Mouse (Mus musculus) skeletal muscle tissue, postnatal 0 days (tissue): ENCODE results near the gene Cep97. TPM values are rescaled to one million over a fixed set of nuclear protein-coding genes. Genes with fewer than 3 reads are reported as not detected.

Source experiments
- polyA plus RNA-seq: library from polyadenylated mRNA; unstranded; fragments of >200 nt; fragmentation: Nextera tagmentation; extraction: Ambion mirVana; gene quantifications from 2 replicates; pipeline ENCODE4 v1.2.1, GENCODE M21; 2015

Gene Cep97
- polyA plus RNA-seq, result 2.6 and 3.0 TPM in 2 replicates

DNA sequence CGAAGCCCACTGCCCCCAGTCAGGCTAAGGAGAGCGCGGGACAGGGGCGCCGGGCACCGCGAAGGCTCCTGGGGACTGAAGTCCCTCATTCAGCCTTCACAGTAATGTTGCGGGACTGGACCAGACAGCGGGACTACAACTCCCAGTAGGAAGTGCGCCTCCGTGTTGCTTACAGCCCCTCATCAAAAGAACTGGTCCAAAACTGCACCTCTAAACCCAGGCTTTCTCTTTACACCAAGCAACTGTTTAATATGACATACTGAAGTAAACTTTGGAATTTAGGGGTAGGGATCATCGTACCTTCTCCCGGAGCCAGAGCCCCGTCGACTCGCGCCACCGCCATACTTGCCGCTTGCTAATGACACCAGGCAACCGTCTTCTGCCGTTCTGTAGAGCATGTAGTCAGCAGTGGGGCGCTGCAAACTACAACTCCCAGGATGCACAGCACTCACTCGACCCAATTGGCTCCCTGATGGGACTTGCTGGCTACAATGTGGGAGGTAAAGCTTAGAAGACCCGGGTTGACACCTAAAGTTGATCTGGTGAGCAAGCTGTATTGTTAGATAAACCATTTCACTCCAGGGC, at the start of gene Cep97:
Gene Cep97, minus strand, starts transcription at position 403 of the 585 bp plus-strand sequence.

DNA sequence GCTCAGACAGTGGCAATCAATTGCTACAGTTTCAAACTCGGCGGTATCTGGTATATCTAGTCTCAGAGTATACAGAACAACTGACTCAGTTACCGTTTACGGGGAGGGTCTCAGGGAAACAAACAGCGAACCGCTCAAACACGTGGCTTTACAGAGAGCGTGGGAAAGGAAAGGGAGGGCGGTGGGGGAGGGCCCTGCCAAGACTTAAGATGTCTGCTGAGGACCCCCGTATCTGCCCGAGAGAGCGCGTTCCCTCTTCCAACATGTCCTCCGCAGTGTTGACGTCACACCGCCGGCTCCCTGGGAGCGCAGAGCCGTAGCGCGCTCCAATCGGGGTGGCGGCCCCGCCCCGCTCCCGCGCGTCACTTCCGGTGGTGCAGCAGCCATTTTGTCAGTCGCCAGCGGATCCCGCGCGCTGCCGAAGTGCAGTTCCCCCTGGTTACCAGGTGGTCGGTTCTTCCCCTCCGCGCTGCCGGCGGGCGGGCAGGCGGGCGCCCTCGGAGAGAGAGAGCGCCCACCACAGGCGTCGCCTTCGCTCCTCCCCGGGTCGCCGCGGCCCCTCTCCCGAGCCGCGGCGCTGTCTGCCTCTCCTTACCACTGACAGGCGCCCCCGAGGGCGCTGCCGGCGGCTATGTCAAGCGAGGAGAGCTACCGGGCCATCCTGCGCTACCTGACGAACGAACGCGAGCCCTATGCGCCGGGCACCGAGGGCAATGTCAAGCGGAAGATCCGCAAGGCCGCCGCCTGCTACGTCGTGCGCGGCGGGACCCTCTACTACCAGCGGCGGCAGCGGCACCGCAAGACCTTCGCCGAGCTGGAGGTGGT, 39.0 kb upstream of the Cep97 start, which contains the start of gene Zbtb11:
Gene Zbtb11, plus strand, starts transcription at position 453 of the 825 bp plus-strand sequence.

GRCm38 (mm10) chr16:55966212-55966871, 31.7 kb upstream of the Cep97 start, which contains the start of gene Rpl24:
Gene Rpl24, plus strand, starts transcription at chr16:55966275.

GRCm38 (mm10) chr16:55894893-55895650, 39.6 kb downstream of the Cep97 start, which contains the start of gene Nxpe3:
Gene Nxpe3, minus strand, starts transcription at chr16:55895285.

Other genes with a start within 250 kb of the Cep97 start
- 1.2 and 1.3 TPM in 2 replicates for gene Nfkbiz, start 96.0 kb downstream of the Cep97 start, polyA plus RNA-seq
- gene Nxpe3, start 39.6 kb downstream of the Cep97 start, polyA plus RNA-seq, result 0.08 and 0.15 TPM in 2 replicates
- 687 and 750 TPM in 2 replicates for gene Rpl24, start 31.4 kb upstream of the Cep97 start, polyA plus RNA-seq
- 6.1 and 7.4 TPM in 2 replicates for gene Zbtb11, start 39.0 kb upstream of the Cep97 start, polyA plus RNA-seq
- 91.1 and 103 TPM in 2 replicates for gene Pcnp, start 94.9 kb upstream of the Cep97 start, polyA plus RNA-seq
- gene Trmt10c, start 103.0 kb upstream of the Cep97 start, polyA plus RNA-seq, result 19.4 and 20.1 TPM in 2 replicates
- 14.0 and 15.3 TPM in 2 replicates for gene Senp7, start 113.5 kb upstream of the Cep97 start, polyA plus RNA-seq